Mouse (Mus musculus): Measurements from ENCODE around the gene Wdr61. TPM values are rescaled to one million over a fixed set of nuclear protein-coding genes. Genes with fewer than 3 reads are reported as not detected.

Wdr61 gene
- total and polyA plus RNA-seq, 2 experiments from 2014 or later: 43.7 to 83.9 TPM

GRCm38 (mm10) chr9:54704361-54704760 is 30.0 kb downstream of the Wdr61 start:
- Histone ChIP-seq H3K9ac (replicated peaks; ENCODE audit: low read length, poor library complexity, severe bottlenecking) (no peak overlapping the region), H3K4me3 (ENCODE audit: low read depth, low read length) (no peak overlapping the region), H3K27me3 (ENCODE audit: insufficient read depth, low read length) (no peaks in the 10 kb centered on the region), H3K27ac (ENCODE audit: low read depth, low read length) (no peak overlapping the region), H3K36me3 (ENCODE audit: insufficient read depth, low read length) (peaks cover 4% of the 10 kb centered on the region; the same call in 1 of the 2 replicates), H3K9me3 (ENCODE audit: low read length) (no peaks in the 10 kb centered on the region), H3K4me2 (ENCODE audit: low read depth, low read length, poor library complexity, severe bottlenecking) (no peak overlapping the region), H3K4me1 (ENCODE audit: insufficient read depth, low read length) (peaks cover 4% of the 10 kb centered on the region; the same call in 1 of the 2 replicates)
- ATAC-seq (ENCODE audit: low FRiP score) (no peak), DNase-seq (ENCODE audit: low spot score) (no peak)
- 77% methylated on average over 5 of the region's 5 CpGs for WGBS
- TF ChIP-seq CTCF (IDR thresholded peaks at IDR 0.05): no peak

- no peak for TF ChIP-seq CTCF (IDR thresholded peaks at IDR 0.05)
- ATAC-seq (ENCODE audit: low FRiP score) (no peak), DNase-seq (ENCODE audit: low spot score) (no peak)
- Histone ChIP-seq H3K36me3 (ENCODE audit: insufficient read depth, low read length) (no peaks in the 10 kb centered on the region), H3K27ac (ENCODE audit: low read depth, low read length) (no peak overlapping the region), H3K4me1 (ENCODE audit: insufficient read depth, low read length) (peaks cover 4% of the 10 kb centered on the region; the same call in 1 of the 2 replicates), H3K4me2 (ENCODE audit: low read depth, low read length, poor library complexity, severe bottlenecking) (no peak overlapping the region), H3K9ac (replicated peaks; ENCODE audit: low read length, poor library complexity, severe bottlenecking) (no peak overlapping the region), H3K9me3 (ENCODE audit: low read length) (no peaks in the 10 kb centered on the region), H3K4me3 (ENCODE audit: low read depth, low read length) (no peak overlapping the region), H3K27me3 (ENCODE audit: insufficient read depth, low read length) (no peaks in the 10 kb centered on the region)
- 83% methylated on average over 2 of the region's 2 CpGs for WGBS
Observed at GRCm38 (mm10) chr9:54702581-54702980, 31.7 kb downstream of the Wdr61 start.

- DNase-seq (ENCODE audit: low spot score): no peak
- no peak for TF ChIP-seq CTCF (IDR thresholded peaks at IDR 0.05)
- Histone ChIP-seq H3K27ac (ENCODE audit: low read depth, low read length) (no peak overlapping the region), H3K27me3 (ENCODE audit: insufficient read depth, low read length) (no peaks in the 10 kb centered on the region), H3K9ac (replicated peaks; ENCODE audit: low read length, poor library complexity, severe bottlenecking) (no peak overlapping the region), H3K4me2 (ENCODE audit: low read depth, low read length, poor library complexity, severe bottlenecking) (peak overlapping the region; percentile 87), H3K36me3 (ENCODE audit: insufficient read depth, low read length) (no peaks in the 10 kb centered on the region), H3K4me1 (ENCODE audit: insufficient read depth, low read length) (peaks cover 4% of the 10 kb centered on the region; the same call in 1 of the 2 replicates), H3K9me3 (ENCODE audit: low read length) (no peaks in the 10 kb centered on the region), H3K4me3 (ENCODE audit: low read depth, low read length) (peak overlapping the region; percentile 76)
- ATAC-seq (ENCODE audit: low FRiP score): no peak
- WGBS: 78% methylated on average over 7 of the region's 7 CpGs
Observed at GRCm38 (mm10) chr9:54700746-54701145, 33.6 kb downstream of the Wdr61 start.

- Histone ChIP-seq H3K4me3 (ENCODE audit: low read depth, low read length) (peak overlapping the region; percentile 76), H3K4me1 (ENCODE audit: insufficient read depth, low read length) (peaks cover 4% of the 10 kb centered on the region; the same call in 1 of the 2 replicates), H3K9ac (replicated peaks; ENCODE audit: low read length, poor library complexity, severe bottlenecking) (peak overlapping the region; percentile 84), H3K36me3 (ENCODE audit: insufficient read depth, low read length) (no peaks in the 10 kb centered on the region), H3K27ac (ENCODE audit: low read depth, low read length) (0 out of 2 replicates have a peak overlapping the region, but pooled peaks have one; percentile 39), H3K4me2 (ENCODE audit: low read depth, low read length, poor library complexity, severe bottlenecking) (peak overlapping the region; percentile 87), H3K27me3 (ENCODE audit: insufficient read depth, low read length) (no peaks in the 10 kb centered on the region), H3K9me3 (ENCODE audit: low read length) (no peaks in the 10 kb centered on the region)
- TF ChIP-seq CTCF (IDR thresholded peaks at IDR 0.05): no peak
- ATAC-seq (ENCODE audit: low FRiP score): peak; percentile 14; the same call in 1 of the 2 replicates
- no peak for DNase-seq (ENCODE audit: low spot score)
- WGBS: 21% methylated on average over 9 of the region's 9 CpGs
Observed at GRCm38 (mm10) chr9:54700174-54700475, 34.2 kb downstream of the Wdr61 start.

GRCm38 (mm10) chr9:54699345-54700173 is 34.8 kb downstream of the Wdr61 start:
- Histone ChIP-seq H3K36me3 (ENCODE audit: insufficient read depth, low read length) (no peaks in the 10 kb centered on the region), H3K4me3 (ENCODE audit: low read depth, low read length) (peak overlapping the region; percentile 76), H3K4me2 (ENCODE audit: low read depth, low read length, poor library complexity, severe bottlenecking) (peak overlapping the region; percentile 87), H3K27ac (ENCODE audit: low read depth, low read length) (peak overlapping the region; percentile 39), H3K9me3 (ENCODE audit: low read length) (no peaks in the 10 kb centered on the region), H3K27me3 (ENCODE audit: insufficient read depth, low read length) (no peaks in the 10 kb centered on the region), H3K4me1 (ENCODE audit: insufficient read depth, low read length) (peaks cover 4% of the 10 kb centered on the region; the same call in 1 of the 2 replicates), H3K9ac (replicated peaks; ENCODE audit: low read length, poor library complexity, severe bottlenecking) (peak overlapping the region; percentile 84)
- peak; percentile 26; the same call in 1 of the 2 replicates for TF ChIP-seq CTCF (IDR thresholded peaks at IDR 0.05)
- DNase-seq (ENCODE audit: low spot score): peak; percentile 83
- ATAC-seq (ENCODE audit: low FRiP score): peak; percentile 74
- WGBS: under 1% methylated on average over 78 of the region's 92 CpGs

- WGBS: 11% methylated on average over 27 of the region's 27 CpGs
- H3K27ac ChIP-seq (ENCODE audit: low read depth, low read length): peak overlapping the region; percentile 39; the same call in 1 of the 2 replicates
Observed at GRCm38 (mm10) chr9:54699087-54699344, 35.3 kb downstream of the Wdr61 start.

More at GRCm38 (mm10) chr9:54699087-54699344, 35.3 kb downstream of the Wdr61 start:
- TF ChIP-seq CTCF (IDR thresholded peaks at IDR 0.05): no peak
- peak overlapping the region; percentile 84 for H3K9ac ChIP-seq (replicated peaks; ENCODE audit: low read length, poor library complexity, severe bottlenecking)
- ATAC-seq (ENCODE audit: low FRiP score) (peak; percentile 64), DNase-seq (ENCODE audit: low spot score) (no peak)
- H3K4me3 ChIP-seq (ENCODE audit: low read depth, low read length): peak overlapping the region; percentile 76
- peak overlapping the region; percentile 87 for H3K4me2 ChIP-seq (ENCODE audit: low read depth, low read length, poor library complexity, severe bottlenecking)
- peaks cover 4% of the 10 kb centered on the region; the same call in 1 of the 2 replicates for H3K4me1 ChIP-seq (ENCODE audit: insufficient read depth, low read length)
- no peaks in the 10 kb centered on the region for H3K36me3 ChIP-seq (ENCODE audit: insufficient read depth, low read length)
- H3K9me3 ChIP-seq (ENCODE audit: low read length): no peaks in the 10 kb centered on the region
- H3K27me3 ChIP-seq (ENCODE audit: insufficient read depth, low read length): no peaks in the 10 kb centered on the region
